Mouse (Mus musculus) myocyte (in vitro differentiated cells): Measurements from ENCODE around the gene Tmem97.

ENCODE experiments used
- CEBPB ChIP-seq: IDR thresholded peaks from 2 replicates; pipeline ENCODE4 v1.6.1; 2011; ENCODE audit warnings: mild to moderate bottlenecking, moderate library complexity; ENCODE audit not compliant: poor library complexity, insufficient read depth, severe bottlenecking
- MAX ChIP-seq: IDR thresholded peaks from one replicate; pipeline ENCODE4 v1.6.1; 2011; ENCODE audit warnings: low read depth, mild to moderate bottlenecking, control low read depth
- MYOD1 ChIP-seq, 3 experiments: IDR thresholded peaks; one replicate each; pipeline ENCODE4 v1.6.1; 2011; ENCODE audit warnings: control low read depth in 2 of 3, low read depth in 2 of 3, mild to moderate bottlenecking in 2 of 3, moderate library complexity in 1 of 3; ENCODE audit not compliant: insufficient read length in 2 of 3, control insufficient read depth in 1 of 3
- POLR2AphosphoS2 ChIP-seq: IDR thresholded peaks from one replicate; pipeline ENCODE4 v1.6.1; 2011; ENCODE audit warnings: low read depth, control low read depth; ENCODE audit not compliant: insufficient read length

GRCm38 (mm10) chr11:78571441-78571840, 20.9 kb upstream of the Tmem97 start:
- no peak for TF ChIP-seq MYOD1 (IDR thresholded peaks at IDR 0.05; ENCODE audit: control insufficient read depth in 1 of 3, insufficient read length in 2 of 3, low read depth in 2 of 3)
- no peak for TF ChIP-seq CEBPB
- TF ChIP-seq POLR2AphosphoS2 = no peak
- TF ChIP-seq MAX = no peak
